Mouse (Mus musculus): ENCODE measurements around the gene Tmem52. TPM values are rescaled to one million over a fixed set of nuclear protein-coding genes. Genes with fewer than 3 reads are reported as not detected.
"Not testable (repeated sequence)": the region's sequence is repeated elsewhere in the genome, so short reads cannot be mapped to it uniquely, and the experiment has no call there.

Tmem52 gene
- total RNA-seq, 2 experiments from 2014 or later, result 1.8 to 2.2 TPM

DNA sequence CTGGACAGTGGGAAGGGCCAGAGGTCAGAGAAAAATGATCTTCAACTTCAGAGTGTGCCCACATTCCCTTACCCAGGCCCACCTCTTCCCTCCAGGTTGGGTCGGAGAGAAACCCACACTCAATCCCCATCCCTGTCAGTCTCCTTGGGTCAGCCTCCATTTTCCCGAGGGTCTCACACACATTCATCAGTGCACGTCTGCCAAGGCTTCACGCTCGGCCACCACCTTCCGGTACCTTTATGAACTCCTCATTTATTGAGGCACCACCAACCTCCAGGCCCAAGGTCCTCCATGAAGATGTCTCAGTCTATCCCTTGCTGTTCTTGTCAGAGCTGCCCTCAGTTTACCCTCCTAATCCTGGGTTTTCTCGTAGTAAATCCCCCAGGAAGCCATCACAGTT lies 2.1 kb downstream of the Tmem52 start:
- intact Hi-C loops (cut with DNase I), result no loop called here

DNA sequence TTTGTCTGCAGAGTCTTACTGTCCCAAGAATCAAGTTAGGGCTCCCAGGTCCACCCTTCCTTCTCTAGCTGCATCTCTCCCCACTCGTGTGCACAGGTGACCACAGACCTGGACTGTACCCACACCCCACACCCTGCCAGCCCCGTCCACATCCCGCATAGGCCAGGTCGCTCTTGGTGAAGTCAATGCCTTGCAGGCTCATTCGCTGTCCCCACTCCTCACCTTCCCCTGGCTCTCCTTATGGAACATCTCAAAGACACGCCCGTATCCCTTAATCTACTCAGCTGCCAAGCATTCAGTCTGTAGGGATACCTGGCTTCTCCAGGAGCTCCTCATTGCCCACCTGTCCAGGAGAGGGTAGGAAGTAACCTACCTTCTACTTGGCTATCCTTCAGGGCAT lies 2.5 kb downstream of the Tmem52 start:
- intact Hi-C loops (cut with DNase I), result no loop called here
- no peak for DNase-seq (ENCODE audit: low spot score in 2 of 2)

More for the DNA sequence above, 2.1 kb downstream of the Tmem52 start:
- no peak for DNase-seq (ENCODE audit: low spot score in 2 of 2)

DNA sequence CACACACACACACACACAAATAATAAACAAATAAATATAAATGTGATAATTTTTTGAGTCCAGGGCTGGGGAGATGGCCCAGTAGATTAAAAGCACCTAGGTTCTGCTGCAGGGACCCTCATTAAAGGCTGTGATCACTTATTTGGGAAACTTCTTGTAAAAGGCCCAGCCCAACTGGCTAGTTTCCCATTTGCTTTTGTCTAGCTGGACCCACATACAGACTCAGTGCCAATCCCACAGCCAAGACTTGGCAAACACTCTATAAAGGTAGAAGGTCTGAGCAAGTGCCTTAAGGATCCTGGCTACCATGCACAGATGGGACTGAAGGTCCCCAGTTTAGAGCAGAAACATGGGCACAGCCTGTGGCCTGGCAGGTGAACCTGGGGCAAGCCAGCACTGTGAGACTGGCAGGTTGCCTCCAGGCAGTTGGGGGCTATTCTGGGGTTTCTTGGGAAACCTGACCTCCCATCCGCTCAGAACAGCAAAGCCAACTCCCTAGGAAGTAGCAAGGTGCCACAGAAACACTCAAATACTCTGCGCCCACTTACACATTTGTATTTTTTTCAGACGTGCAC lies 3.9 kb downstream of the Tmem52 start:
- intact Hi-C loops (cut with DNase I), result no loop called here
- DNase-seq (ENCODE audit: low spot score in 2 of 2), result no peak

DNA sequence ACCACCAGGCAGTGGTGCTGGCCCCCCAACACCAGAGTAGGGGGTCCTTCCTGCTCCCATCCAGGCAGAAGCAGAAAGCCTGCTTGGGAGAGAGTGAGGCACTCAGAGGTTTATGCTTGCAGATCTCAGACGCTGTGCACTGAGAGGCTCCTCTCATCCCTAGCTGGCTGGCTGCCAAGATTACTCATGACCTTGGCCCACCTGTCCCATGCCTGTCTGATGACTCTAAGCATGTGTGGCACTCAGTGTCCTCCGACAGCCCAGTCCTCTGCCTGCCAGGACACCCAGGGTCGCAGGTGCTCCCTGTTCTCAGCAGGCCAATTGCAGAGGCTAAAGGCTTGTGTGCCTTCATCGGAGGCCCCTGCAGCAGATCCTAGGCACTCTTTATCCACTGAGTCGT lies 4.4 kb downstream of the Tmem52 start:
- intact Hi-C loops (cut with DNase I), result no loop called here
- DNase-seq (ENCODE audit: low spot score in 2 of 2), result no peak

DNA sequence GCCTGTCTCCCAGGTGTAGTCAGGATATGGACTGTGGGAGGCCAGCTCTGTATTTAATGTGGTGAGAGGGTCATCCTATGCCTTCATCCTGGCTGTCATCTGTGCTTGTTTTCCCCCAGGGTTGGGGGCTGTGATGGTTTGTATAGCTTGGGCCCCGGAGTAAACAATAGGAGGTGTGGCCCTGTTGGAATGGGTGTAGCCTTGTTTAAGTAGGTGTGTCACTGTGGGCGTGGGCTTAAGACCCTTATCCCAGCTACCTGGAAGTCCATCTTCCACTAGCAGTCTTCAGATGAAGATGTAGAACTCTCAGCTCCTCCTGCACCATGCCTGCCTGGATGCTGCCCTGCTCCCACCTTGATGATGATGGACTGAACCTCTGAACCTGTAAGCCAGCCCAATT lies 4.9 kb downstream of the Tmem52 start:
- DNase-seq (ENCODE audit: low spot score in 2 of 2); intact Hi-C loops (cut with DNase I): not testable (repeated sequence)

DNA sequence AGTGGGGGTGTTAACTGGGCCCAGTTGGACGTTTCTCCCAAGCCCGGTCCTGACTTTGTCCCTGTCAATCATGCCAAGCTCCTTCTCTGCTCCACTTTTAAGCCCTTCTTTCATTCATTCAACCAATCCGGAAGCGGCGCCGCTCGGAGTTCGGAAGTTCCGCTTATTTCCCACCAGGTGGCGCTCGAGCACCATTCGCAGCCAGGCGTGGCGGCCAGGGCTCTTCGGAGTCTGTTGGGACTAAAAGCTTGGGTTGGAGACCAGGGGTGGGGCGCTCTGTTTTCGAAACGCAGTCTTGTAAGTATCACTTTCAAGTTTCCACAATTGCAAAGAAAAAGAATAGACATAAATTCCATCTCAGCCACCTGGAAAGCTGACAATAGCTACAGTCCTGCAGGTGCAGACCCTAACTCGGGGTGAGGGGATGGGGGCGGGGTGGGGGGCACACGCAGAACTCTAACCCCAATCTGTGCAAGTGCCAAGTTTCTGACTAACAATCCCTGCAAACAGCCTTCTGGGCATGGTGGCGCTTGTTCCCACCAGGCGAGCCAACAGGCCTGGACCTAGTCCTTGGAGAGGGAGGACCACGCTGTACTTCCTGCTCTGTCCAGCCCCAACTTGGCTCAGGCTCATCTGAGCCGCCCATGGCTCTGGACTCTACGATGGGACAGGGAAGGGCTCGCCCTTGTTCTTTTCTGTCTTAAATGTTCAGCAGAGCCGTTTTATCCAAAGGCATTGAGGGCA lies 12.6 kb downstream of the Tmem52 start:
- peak; percentile 70 to 73 for DNase-seq (ENCODE audit: low spot score in 2 of 2)

DNA sequence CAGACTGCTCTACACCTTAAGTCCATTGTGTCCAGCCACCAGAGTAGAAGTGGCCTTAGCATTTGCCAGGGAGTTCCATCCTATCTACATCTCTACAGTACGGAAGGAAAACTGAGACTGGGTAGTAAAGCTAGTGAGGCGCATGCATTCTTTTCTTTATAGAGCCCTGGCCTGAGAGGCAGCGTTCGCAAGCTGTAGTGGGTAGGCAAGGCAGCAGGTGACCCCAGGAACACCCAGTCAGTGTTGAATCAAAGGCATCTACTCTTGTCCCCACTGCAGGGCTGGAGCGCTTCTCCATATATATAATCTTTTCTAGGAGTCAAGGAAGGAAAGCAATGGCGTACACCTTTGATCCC lies 13.2 kb downstream of the Tmem52 start:
- no peak for DNase-seq (ENCODE audit: low spot score in 2 of 2)
- intact Hi-C loops (cut with DNase I), result loop anchor here (5.0 kb wide), 1 partner anchor 115 kb away; no protein-coding TSS in a partner anchor

More for the DNA sequence above, 12.6 kb downstream of the Tmem52 start:
- intact Hi-C loops (cut with DNase I), result loop anchor here (1.0 to 5.0 kb wide), 3 partner anchors 87 to 114 kb away; no protein-coding TSS in a partner anchor

DNA sequence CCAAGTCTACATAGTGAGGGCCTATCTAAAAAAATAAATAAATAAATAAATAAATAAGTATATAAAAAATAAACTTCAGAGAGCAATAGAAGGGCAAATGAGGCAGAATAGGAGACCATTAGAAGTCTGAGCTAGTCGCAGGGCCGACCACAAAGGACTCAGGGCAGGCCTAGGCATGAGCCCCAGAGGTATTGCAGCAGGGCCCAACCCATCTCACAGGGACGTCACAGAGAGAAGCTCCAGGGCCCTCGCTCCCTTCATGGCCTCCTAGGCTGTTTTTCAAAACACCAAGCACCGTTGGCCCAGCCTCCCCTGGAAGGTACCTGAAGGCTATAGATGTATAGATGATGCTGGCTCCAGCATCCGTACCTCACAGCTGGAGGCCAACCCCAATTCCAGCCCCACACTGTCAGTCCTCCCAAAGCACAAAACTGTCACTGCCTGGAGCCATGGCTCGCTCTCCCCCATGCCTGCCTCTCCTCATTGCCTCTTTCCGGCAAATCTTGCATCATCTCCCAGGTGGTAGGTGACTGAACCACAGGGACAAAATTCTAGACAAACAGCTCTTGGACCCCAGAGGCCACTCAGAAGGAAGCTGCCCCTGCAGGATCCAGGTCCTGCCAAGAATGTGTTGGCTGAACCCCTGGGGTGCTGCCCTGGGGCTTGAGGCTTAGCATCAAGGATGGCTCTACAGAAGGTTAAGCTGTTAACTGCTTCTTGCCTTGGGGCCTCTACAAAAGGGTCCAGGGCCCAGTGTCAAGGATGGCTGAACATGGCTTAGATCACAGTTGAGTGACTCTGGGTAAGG lies 14.0 kb downstream of the Tmem52 start:
- no peak for DNase-seq (ENCODE audit: low spot score in 2 of 2)
- intact Hi-C loops (cut with DNase I), result loop anchor here (5.0 kb wide), 1 partner anchor 116 kb away; no protein-coding TSS in a partner anchor

DNA sequence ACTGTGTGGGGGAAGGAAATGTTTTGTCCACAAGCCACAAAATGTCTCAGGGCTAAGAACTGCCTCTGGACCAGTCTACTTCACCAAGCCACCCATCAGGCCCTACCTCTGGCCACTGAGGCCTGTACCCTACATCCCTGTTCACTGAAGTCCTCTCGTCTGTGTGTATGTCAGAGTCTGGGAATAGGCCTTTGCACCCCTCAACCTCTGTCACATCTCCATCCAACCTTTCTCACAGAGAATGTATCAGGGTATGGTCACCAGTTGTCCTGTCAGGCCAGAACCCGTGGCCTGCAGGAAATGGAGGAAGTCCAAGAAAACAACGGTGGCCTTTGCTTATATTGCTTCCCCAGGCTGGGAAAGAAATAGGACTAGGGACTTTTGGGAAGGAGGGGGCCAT lies 16.6 kb downstream of the Tmem52 start:
- no peak for DNase-seq (ENCODE audit: low spot score in 2 of 2)
- intact Hi-C loops (cut with DNase I), result no loop called here

DNA sequence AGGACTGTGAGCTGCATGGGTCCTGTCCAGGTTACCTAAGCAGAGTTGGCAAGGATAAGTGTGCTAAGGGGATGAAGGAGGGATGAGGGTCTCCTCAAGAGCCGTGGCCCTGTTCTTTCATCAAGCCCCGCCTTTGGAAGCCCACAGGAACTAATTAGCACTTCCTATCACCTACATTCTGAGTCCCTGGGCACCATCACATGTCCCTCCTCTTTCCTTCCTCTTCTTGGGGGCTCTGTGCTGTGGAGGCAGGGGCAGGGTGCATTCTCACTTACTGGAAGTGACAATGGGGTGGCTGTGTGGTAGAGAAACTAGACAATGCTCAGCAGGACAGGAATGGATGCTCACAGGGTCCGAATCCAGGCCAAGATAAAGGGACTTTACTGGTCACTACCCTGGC lies 18.8 kb downstream of the Tmem52 start:
- intact Hi-C loops (cut with DNase I), result no loop called here
- no peak for DNase-seq (ENCODE audit: low spot score in 2 of 2)

DNA sequence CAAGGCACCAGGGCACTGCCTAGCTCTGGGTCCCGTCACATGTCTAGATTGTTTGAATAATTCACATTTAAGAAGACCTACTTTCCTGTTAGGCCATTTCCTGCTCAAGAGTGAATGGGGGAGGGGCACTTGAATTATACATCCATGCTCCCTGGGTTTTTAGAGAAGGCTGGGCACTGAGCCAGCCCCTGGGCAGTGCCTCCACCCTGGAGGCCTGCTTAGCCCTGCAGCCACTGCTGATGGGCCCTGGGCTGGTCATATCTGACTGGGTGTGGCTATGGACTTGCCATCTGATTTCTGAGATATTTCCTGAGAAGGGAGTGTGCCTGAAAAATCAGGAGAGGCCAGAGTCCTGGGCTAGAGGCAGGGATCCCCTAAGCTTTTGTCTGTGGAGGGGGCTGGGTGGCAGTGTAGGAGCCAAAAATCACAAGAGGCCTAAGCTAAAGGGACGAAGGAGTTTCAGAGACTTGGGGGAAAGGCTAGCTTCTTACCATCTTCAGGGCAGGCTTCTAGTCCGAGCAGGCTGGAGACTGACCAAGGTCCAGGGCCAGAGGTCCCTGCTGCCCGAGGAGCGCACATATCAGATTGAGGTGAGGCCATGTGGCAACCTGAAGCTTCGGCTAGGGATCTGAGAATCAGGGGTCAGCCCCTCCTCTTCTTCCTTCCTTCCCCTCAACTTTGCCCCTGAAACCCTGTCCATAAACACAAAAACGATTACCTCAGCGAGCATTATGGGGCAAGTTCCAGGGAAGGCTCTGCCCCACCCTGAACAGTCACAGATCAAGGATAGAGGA lies 19.5 kb downstream of the Tmem52 start:
- DNase-seq (ENCODE audit: low spot score in 2 of 2), result no peak
- intact Hi-C loops (cut with DNase I), result no loop called here

DNA sequence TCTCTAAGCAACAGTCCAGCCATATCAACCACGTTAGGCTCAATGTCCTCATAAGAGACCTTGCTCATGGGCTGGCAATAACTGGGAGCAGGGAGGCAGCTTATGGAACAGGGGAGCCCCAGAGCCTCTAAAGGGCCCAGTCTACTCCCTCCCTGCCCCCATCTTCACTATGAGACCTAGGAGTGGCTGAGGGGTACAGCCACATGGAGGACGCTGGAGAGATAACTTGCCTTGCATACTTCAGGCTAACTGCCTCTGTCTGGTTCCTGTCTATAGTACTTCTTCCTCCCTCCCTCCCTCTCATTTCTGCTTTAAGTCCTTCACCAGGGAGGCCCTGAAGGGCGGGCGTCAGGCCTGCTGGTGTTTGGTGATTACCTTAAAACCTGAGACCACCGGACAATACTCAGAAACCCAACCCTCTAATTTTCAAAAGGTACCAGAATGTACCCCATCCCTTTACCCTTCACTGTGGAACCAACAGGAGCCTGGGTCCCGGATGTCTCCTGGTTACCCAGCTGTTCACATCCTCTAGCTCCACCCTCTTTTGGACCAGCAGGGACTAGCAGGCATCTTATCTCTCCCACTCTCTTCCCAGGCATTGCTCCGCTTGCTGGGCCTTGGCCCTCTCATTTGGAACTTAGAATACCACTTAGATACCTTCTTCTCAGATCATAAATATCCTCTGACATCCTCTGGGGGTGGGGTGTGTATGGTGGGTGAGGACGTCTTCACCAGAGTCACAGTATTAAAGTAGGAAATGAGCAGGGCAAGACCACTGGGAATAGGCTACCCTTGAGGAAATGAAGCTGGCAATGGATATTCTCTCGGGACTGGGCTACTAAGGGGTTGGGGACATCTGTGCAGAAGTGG lies 20.4 kb downstream of the Tmem52 start:
- intact Hi-C loops (cut with DNase I), result no loop called here
- no peak for DNase-seq (ENCODE audit: low spot score in 2 of 2)

DNA sequence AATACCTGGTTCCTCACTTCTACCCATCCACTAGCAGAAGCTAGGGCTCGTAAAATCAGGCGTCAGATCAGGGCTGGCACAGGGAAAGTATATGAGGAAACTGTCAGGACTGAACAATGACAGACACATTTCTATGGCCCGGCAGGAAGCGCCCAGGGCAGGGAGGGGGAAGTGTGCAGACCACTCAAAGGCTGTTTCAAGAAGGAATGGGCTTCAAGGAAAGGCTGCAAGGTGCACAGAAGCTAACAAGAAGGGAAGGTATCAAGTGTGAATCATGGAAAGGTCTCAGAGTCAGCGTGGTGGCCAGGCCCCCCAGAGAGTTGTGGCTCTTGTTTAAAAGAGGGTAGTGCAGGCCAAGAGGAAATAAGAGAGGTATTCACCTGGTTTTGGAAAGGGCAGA lies 21.5 kb downstream of the Tmem52 start:
- no peak for DNase-seq (ENCODE audit: low spot score in 2 of 2)
- intact Hi-C loops (cut with DNase I), result loop anchor here (2.0 kb wide), 1 partner anchor 74 kb away; no protein-coding TSS in a partner anchor

DNA sequence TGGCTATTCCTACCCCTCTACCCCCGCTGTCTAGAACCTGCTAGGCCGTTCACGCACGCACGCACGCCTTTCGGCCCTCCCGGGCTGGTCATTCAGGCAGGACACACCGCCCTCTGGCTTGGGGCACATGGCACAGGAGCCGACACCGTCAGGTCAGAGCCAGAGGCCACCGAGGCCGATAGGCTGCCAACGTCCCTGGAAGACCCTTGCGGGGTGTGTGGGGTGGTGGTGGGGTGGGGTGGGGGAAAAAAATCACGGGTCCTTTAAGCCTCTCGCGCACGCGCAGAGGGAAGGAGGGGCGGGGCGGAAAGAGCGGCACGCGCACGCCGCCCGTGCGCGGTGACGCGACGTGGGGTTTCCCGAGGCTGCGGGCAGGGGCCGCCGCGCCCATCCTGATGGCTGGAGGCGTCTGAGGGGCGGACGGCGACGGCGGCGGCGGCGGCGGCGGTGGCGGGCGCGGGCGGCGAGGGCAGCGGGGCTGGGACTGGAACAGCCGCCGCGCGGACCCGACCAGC lies 22.1 kb downstream of the Tmem52 start, which contains the start of gene Gnb1:
Gene Gnb1 (plus strand): TSS at position 372 of the 515 bp plus-strand sequence.
- intact Hi-C loops (cut with DNase I), result loop anchor here (2.0 kb wide), 1 partner anchor 74 kb away; no protein-coding TSS in a partner anchor
- DNase-seq (ENCODE audit: low spot score in 2 of 2), result peak; percentile 88 to 94

DNA sequence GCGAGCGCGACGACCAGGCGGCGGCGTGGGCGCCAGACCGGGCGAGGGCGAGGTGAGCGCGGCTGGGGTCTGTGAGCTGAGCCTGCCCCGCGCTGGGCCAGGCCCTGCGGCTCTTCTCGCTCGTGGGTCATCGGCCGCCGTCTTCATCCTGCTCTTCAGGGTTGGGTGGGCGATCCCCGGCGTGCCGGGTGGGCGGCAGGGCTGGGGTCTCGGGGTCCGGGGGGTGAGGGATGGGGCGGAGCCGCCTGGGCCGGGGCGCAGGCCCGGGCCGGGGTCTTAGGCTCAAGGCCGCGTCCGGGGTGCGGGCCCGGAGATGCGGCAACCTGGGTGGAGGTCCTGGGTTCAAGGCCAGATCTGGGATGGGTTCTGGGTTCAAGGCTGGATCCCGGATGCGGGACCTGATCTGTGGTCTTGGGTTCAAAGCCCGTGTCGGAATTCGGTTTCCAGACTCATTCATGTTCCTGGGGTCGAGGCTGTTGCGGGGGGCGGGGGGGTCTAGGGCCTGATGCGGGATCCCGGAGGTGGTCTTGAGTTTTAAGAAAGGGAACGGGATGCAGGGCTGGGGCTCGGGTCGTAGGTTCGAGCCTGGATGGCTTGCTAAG lies 22.7 kb downstream of the Tmem52 start:
- intact Hi-C loops (cut with DNase I), result loop anchor here (2.0 kb wide), 1 partner anchor 73 kb away; no protein-coding TSS in a partner anchor
- DNase-seq (ENCODE audit: low spot score in 2 of 2), result peak; percentile 16 to 23

DNA sequence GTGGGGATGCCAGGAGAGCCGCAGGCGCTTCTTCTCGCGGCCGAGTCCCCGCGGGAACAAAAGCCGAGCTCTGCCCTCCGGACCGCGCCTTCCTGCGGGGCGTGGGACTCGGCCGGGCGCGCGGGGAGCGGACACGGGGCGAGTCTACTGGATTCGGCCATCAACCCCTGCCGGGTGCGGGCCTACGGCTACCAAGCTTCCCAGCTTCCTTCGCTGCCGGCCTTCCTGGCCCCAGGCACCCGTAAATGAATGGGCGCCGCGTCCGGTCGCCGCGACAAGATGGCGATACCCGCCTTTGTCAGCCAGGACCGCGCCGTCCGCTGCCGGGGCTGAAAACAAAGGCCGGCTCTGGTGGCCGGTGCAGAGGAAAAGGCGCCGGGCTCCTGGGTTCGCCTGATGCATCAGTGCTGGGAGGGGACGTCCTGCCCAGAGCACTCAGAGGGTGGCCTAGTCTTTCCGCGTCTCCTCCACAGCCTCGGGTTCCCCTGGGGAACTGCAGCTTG lies 23.3 kb downstream of the Tmem52 start:
- intact Hi-C loops (cut with DNase I), result no loop called here
- DNase-seq (ENCODE audit: low spot score in 2 of 2), result peak; percentile 55 to 57

DNA sequence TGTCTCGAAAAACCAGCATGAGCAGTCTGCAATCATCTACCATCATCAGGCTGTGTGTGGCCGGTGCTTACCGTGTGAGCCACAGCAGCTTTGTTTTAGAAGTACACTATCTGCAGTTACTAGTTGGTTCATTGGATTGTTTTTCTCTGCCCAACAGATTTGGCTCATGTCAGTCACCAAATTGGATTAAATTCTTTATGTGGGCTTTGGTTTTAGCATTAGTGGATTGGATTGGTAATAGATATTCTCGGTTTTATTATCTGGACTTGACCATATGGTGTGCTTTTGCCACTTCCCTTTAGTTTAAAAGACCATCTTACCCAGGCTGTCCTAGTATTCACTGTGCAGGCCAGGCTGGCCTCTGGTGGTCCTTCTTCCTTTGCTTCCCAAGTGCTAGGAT lies 26.0 kb downstream of the Tmem52 start:
- no peak for DNase-seq (ENCODE audit: low spot score in 2 of 2)
- intact Hi-C loops (cut with DNase I), result no loop called here

DNA sequence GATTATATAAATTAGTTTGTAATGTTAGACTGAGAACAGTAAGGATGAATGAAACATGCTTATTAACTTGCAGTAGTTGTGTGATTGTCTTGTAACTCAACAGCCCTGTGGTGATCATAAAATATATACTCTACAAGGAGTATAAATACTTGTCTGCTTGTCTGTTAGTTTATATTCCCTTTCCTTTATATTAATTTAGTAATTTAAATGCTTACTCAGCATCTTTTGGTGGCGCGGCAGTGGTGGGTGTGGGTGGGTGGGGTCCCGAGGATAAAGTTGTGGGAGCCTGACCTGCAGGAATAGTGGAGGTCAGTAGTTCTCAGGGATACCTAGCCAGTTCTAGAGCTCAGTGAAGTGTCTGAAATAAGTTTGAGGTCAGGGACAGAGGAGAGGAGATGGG lies 29.0 kb downstream of the Tmem52 start:
- intact Hi-C loops (cut with DNase I), result no loop called here
- no peak for DNase-seq (ENCODE audit: low spot score in 2 of 2)
